Mouse (Mus musculus): Measurements from ENCODE around the gene Cpvl. TPM values are rescaled to one million over a fixed set of nuclear protein-coding genes. Genes with fewer than 3 reads are reported as not detected.

The Cpvl gene
- total RNA-seq, 2 experiments from 2014 or later = not detected

DNA sequence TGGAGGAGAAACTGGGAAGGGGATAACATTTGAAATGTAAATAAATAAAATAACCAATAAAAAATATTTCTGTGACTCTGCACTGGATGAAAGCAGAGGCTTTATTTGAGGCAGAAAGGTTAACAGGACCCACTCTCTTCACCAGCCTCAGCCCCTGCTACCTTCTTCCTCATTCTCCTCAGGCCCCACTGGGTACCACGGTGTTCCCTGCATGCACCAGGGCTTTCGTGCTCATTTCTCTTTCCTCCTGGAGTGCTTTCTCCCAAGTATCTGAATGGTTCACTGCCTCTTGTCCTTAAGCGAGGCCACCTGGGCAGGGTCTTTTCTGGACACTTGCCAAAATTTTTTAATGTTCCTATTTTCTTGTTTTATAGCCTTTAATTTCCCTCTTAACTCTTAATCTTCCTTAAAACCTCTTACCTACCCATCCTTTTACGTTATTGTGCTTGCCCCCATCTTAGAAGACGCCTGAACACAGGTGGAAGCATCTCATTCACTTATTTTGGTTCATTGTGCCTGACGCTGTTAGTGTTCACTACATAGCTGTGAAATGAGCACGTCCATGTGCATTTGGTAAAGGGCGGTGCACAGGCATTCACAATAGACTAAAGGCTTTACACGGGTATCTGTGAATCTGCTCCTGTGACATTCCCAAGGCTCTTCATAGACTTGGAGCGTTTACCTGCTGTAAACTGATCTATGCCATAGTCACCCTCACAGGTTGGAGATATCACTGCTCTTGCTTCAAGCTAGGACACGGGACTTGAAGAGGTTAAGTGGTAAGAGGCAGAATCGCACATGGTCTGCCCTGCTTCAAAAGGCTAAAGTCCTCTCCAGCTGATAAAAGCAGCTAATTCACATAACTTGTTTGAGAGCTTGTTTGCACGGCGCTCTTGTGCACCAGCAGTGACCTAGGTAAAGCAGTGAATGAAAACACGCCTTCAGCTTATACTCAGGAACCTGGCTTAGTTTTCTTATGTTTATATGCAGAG, 41.0 kb downstream of the Cpvl start:
- DNase-seq = no peak

DNA sequence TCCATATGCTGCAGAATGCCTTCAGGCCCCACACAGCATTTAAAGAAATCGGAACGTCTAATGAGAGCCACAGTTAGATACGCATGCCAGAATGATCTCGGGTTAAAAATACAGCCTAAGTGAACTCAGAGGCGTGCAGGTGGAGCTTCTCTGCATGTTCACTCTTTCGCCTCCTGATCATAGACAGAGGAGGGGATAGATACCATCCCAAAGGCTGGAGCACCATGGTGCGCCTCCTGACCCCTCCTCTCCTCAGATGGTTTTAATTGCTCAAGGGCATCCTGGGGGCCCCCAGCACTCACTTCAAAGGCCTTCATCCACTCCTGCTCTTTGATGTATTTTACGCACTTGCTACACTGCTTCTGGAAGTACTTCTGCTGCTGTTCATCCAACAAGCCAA, 46.9 kb downstream of the Cpvl start:
- no peak for DNase-seq

DNA sequence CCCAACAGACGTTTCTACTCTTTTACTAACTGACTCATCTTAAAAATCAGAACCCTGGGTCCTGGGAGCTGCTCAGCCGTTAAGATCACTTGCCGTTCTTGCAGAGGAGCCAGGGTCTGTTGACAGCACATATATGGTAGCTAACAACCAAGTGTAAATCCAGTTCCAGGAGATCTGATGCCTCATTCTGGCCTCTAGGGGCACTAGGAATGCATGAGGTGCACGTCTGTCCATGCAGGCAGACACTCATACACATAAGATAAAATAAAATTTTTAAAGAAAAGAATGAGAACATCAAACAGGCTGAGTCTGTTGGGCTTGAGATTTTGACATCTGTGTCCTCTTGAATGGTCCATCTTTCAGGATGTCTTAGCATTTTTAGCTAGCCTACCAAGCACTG, 48.6 kb downstream of the Cpvl start:
- no peak for DNase-seq

DNA sequence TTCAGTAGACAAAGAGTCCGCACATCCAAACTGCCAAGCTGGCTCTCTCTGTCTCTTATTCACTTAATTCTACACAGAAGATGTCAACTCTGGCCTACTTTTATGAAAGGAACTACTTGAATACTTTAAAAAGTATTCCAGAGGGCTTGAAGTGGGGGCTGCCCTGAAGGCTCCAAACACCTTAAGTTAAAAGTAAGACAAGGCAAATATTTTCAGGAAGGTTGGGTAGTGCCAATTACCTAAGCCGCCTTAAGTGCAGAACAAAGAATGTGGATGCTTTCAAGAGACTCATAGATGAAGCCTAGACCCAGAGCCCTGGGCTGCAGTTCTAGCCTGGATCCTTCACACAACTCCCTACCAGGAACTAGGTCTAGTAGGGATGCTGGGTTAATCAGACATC, 52.3 kb downstream of the Cpvl start:
- no peak for DNase-seq

DNA sequence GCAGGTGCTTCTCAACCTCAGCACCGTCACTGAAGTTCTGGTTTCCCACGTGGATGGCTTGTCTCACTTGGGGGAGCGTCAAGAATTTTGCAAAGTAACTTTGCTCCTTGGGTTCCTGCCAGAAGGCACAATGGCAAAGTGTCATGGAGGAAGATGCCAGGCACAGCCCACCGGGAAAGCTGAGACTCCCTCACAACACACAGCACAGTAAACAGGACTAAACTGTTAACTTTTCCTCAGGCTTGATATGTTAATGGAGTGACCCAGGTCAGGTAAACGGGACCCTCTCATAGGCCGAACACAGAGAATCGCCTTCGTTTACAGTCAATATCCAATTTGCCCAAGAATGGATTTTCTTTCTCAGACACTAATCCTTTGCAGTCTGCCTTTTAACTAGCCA, 53.3 kb downstream of the Cpvl start:
- no peak for DNase-seq

DNA sequence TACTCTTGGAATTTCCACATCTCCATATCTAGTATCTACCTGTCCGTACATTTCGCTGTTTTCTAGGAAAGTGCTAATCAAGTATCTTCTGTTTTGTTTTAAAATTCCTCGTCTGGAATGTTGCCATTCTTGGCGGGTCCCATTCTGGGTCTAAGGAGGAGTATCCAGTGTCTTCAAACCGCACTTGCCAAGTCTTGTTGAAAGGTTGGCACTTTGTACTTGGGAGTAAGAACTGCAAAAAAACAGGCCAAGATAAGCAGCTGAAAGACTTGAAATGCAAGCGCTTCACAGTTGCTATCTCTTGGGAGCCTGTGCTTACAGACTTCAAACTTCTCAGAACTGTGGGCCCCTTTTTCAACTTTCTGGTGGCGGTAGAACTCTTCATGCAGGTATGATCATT, 58.4 kb downstream of the Cpvl start:
- DNase-seq = no peak

DNA sequence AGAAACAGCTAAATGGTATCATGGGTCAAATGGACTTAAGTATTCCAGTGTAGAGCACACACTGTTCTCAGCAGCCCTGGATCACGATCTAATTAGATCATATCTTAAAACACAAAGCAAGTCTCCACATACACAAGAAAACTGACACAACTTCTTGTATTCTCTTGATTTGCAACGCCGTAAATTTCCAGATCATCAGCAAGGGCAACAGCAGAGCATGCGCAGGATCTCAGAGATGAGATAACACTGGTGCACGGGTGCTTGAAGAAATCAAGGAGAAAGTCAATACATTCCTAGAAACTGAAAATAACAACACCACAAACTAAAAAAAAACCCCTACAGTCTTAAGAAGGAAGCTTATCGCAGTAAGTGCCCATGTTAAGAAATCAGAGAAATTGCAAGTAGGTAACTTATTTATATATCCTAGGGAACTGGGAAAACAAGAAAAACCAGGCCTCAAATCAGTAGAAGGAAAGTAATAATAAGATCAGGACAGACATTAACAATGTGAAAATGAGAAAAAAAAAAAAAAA, 61.4 kb downstream of the Cpvl start:
- DNase-seq = no peak

DNA sequence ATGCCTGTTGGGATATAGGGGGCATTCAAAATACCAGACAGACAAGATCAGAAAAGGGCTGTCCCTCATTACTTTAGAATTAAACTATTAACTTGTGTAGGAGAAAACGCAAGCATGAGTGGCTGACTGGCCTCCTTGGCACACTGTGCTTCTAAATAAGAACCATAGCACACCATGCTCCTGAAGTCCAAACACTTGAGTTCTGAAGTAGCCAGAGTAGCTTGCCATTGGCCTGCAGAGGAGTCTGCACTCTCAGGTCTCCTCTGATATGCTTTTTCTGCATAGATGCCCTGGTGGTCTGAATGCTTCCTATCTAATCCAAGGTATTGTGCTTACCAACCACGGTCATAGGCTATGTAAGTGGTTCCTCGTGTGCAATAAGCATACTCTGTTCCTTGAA, 63.1 kb downstream of the Cpvl start:
- no peak for DNase-seq

DNA sequence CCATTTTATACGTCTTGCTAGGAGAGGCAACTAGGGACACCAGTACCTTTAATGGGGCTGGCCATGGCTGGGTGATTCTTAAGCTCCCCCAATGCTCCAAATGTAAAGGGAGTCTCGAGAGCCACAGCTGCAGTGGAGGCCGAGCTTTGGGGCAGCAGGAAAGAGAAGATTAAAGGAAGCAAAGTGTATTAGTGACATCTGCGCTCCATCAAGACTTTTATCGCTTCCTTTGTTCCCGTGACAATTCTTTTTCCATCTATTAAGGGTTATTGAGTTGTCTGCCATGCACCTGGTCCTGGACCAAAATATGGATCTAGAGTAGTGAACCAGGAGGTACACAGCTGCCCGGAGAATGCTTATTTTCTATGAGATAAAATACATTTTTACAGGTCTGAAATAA, 65.3 kb downstream of the Cpvl start:
- no peak for DNase-seq

DNA sequence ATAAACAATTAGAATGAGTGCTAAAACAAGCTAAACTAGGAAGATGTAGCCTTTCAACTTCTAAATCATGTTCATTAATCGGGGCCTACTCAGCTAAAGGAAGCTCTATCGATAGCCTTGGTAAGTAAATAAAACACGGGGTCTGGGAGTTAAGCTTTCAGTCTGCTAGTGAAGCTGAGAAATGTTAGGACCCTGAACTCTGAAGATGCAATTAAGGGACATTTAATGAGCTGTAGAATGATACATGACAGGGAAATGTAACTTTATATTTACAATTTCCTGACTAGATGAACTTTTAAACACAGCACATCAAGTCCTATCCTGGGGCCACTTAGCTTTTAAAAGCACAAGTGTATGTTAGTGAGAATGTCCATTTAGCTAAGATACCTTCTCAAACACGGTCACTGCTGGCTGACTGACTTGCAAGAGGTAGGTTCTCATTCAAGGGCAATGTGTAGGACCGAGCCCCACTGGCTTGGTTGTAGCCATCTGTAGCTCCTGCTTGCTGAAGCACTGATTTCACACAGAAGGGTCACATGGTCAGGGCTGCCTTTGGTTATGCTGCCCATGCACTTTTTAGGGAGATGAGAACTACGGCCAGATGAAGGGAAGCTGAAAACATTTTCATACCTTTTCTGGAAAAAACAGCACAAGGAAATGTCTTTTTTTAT, 66.2 kb downstream of the Cpvl start:
- DNase-seq = no peak

DNA sequence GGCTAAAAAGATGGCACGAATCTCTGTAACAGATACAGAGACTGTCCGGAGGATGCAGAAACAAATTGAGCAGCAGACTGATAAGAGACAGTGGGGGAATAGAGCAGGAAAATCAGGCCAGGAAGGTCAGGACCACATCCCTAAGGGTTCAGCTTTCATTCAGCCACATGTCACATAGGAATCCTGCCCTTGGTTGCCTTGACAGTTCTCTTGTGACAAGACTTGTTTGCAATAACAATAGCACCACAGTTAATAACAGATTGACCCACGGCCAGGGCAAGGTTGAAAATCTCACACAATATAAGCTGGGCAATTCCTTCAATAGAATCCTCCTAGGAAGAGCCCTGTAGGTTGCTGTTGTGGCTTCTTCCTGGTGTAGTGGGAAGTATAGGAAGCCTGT, 68.5 kb downstream of the Cpvl start:
- DNase-seq = no peak

DNA sequence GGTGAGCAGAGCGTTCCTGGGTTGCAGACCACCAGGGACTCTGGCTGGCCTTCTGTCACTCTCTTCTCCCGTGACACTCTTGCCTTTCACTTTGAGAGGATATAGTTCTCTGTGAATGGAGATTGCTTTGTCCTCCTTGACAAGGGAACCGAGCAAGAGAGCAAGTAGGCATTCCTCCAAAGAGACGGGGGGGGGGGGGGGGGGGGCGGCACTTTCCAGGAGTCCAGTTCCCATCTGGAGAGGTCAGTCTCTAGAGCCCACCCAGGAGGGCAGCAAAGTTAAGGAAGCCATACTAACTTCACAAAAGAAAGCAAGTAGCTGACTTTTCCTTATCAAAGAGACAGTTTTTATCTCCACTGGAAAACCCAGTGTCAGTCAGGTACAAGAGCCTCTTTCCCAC, 69.0 kb downstream of the Cpvl start:
- no peak for DNase-seq

DNA sequence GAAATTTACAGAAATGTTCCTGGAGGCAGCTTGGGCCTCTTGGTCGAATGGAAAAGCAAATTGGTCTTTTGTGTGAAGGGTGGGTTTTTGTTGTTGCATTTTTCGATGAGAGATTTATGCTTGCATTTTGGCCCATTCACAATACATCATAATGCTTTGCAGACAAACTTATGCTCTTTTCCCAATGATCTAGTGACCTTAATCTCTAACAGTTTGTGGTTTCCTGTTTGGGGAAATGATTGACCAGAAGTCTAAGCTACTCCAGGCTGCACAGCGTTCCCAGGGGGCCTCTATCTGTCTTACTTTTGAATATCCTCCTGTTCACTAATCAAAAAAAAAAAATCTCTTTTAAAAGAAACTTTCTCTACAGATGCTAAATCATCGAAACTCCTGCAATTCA, 71.6 kb downstream of the Cpvl start:
- DNase-seq = no peak

DNA sequence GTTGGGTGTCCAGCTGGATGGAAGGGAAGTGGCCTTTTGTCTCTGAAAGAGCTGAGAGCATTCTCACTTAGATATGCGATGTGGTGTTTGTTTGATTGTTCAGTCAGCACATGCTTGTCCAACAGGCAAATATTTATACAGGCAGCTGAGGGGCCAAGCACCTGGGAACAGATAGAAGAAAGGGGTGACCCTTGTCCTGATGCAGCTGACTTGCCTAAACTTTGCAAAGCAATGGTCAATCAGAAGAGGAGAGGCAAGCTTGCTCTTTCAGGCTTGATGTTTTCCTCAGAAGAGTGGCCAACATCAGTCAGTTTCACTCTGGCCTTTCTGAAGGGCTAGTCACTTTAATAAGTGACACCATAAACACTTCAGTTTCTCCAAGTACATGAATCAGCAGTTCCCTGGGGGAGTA, 72.4 kb downstream of the Cpvl start:
- DNase-seq = no peak

DNA sequence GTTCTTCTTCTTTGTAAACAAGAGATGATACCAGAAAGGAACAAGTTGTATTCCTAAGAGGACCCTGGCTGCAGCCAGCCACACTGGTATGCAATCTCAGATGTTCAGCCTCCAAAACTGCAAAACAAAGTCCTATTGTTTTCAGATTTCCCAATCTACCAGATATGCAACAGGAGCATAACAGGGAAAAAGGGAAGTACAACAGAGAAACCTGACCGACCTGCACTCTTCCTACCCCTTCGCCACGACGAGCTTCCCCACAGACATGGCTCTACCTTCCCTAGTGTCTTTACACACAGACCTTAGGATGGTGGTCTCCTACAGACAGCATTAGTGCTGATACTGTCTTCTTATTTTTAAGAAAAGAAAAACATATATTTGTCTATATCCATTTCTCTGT, 72.9 kb downstream of the Cpvl start:
- DNase-seq = no peak

DNA sequence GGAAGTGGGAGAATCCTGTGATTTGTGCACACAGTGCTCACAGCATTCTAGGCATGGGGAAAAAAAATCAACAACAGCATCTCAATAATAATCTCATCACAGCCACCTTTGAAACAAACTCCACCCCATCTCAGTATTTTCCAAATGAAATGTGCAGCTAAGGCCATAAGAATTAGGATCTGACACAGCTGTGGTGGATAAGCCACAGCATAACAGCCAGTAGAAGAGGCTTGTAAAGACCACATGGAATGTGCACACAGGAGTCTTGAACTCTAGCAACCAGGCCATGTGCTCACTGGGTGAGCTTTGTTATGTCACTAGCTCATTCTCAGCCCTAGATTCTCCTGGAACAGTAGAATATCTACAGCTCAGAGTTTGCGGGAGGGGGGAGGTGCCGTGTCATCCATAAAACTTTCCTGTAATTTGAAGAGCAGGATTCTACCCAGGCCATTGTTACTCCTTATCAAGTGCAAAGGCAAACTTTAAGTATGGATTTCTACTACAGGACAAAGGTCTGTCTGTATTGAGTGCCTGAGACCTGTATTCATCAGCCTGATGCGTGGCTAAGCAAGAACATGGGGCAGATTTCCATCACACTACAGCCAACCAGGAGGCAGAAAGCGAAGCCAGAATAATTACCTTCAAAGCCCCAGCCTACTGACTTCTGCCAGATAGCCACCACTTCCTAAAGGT, 73.6 kb downstream of the Cpvl start:
- no peak for DNase-seq

DNA sequence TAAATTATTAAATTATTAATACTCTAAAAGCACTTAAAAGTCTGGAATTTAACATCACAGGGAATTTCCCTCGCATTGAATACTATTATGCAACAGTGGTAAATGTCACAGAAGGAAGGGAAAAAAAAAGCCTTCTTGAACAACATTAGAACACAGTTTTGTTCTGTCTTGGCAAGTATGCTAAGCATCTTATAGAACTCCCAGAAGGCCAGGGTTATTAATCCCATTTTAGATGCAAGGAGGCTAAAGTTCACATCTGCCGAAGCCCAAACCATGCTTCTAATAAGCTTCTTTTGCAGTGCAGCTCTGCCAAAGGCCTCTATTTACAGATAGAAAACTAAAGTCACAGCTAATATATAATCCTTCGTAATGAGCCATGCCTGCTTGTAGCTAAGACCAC, 74.3 kb downstream of the Cpvl start:
- no peak for DNase-seq

DNA sequence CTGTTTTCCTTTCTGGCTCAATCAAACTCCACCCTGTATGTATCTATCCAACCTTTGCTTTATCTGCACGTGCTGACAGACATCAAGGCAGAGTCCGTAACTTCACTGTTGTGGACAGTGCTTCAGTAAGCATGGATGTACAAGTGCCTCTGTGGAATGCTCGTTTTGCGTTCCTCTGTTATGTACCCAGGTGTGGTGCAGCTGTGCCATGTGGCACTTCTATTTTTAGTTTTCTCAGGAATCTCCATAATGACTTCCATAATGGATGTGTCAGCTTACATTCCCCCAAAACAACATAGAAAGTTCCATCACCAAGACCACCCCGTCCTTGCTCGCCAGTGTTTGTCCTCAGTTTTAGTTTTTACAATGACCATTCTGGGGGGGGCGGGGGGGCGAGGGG, 76.7 kb downstream of the Cpvl start:
- no peak for DNase-seq

DNA sequence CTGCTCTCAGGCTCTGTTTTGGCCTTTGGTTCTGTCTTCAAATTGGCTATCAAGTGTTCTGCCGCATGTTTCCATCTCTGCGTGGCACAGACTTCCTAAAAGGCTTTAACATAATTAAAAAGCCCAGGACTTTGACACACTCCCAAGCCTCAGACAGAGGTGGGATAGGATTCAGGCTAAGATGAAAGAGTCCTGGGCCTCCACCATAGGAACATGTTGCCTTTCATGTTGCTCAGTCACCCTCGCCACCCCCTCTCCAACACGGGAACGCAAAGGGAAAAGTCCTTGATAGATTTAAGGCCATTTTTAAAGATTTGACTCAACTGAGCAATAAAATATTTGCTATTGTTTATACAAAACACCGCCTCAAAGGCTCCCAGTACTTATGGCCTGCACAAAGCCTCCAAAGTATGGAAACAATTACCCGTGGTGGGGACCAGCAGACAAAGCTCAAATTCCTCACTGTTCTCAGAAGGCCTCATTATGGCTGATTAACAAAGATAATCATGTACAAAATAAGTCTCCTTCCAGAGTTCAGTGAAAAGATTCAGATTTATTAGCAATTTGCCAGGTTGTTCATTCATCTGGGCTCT, 80.5 kb downstream of the Cpvl start:
- no peak for DNase-seq

DNA sequence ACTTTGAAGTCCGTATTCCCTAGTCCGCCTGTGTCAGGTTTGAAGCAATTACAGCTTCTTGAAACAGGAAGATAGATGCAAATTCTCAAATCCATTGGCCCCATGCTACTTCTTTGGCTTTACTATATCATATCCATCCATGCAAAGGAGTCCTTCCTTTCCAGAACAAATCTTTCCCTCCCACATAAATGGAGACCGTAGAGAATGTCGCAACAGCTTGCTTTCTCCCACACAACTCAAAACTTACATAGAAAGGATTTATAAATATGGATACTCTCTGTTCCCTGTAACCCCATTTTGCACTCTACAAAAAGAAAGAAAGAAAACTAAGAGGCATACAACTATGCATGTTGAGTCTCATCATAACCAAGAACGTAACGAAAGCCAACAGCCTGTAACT, 81.3 kb downstream of the Cpvl start:
- DNase-seq = no peak

DNA sequence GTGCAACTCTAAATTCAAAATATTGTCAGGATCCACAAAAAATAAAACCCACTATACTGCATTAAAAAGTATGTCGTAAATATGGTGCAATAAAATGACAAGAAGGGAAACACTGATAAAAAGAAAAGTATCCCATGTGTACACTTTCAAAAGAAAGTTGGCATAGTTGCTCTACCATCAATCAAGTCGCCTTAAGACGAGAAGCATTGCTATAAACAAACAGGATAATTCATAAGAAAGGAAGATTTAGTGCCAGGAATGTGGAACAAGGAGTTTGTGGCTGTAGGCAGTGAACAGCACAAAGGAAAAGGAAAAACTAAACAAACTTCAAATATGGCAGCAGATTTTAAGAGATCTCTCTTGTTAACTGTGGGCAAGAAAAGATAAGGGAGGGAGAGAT, 84.7 kb downstream of the Cpvl start:
- DNase-seq = no peak

DNA sequence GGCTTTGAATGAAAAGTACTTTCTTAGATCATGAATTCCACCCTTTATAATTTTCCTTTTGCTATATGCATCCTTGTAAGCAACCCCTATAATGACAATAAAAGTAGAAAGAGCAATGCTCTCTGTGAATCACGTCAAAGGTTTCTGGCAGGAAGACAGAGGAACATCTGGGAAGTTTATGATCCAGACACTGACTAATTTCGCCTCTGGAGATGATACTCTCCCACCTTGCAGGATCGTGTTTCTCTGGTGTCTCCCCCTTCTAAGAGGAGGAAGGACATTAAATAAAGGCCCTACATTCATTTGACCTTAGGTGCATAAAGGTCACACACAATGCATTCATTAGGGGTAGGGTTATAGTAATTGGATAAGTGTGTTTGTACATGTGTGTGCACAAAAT, 87.4 kb downstream of the Cpvl start:
- DNase-seq = no peak

DNA sequence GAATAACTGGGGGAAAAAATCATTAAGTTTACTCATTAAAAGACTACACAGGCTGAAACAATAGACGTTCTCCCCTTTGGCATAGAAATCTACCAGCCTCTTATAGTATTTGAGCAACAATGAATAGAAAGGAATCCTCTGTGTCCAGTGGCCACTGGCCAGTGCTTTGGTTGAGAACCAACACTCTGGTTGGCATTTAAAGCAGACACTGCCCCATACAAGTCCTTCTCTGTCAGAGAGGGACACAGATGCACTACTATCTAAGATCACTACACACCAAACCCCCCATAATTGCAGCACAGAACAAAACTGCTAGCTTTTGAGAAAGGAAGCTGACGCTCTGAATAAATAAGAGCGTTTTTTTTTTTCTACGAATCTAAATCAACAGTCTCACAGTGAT, 93.5 kb downstream of the Cpvl start:
- no peak for DNase-seq

Measured in gastrocnemius, postnatal 10 days (tissue).